ENCODE assay signal across 9 mouse cellular contexts in genomic region chr1:134495991-134496390, GRCm38 (mm10). TPM values are rescaled to one million over a fixed set of nuclear protein-coding genes. Genes with fewer than 3 reads are reported as not detected.
DNase-seq lines count a peak whose midpoint lies in the region; ATAC-seq and TF ChIP-seq lines count a peak whose summit lies in the region.
"Had no signal": no experiment of that assay in that cellular context is flagged by ENCODE, and none has a peak within 500 bp of the region (broad histone marks: within the 10 kb centered on the region; RNA-seq: fewer than 3 reads in every experiment).

No protein-coding gene starts in this region.

- no peak for DNase-seq in heart, postnatal 0 days (ENCODE audit: low spot score)
- DNase-seq in heart, adult 9 months (ENCODE audit: low spot score in 2 of 2), result no peak
- peak; percentile 52 for DNase-seq in adrenal gland, adult 2 months
- DNase-seq in kidney, adult 8-10 months, result peak; percentile 57 to 69
- no peak for DNase-seq in left cerebral cortex, postnatal 36 days (ENCODE audit: low spot score in 2 of 2)
- no peak for DNase-seq in B cell, adult 2 months

- H3K4me1 ChIP-seq in heart, postnatal 0 days (ENCODE audit: control insufficient read depth, insufficient read depth), result peaks cover 11% of the 10 kb centered on the region; the same call in 1 of the 2 replicates
- H3K4me1 ChIP-seq in midbrain, embryonic 12.5 days, result peaks cover 18% of the 10 kb centered on the region

- peaks cover 14% of the 10 kb centered on the region for H3K36me3 ChIP-seq in heart, postnatal 0 days (replicated peaks; ENCODE audit: control insufficient read depth, insufficient read depth, low read length)
- H3K36me3 ChIP-seq in midbrain, embryonic 12.5 days, result 0 out of 2 replicates have a peak, but pooled peaks cover 5% of the 10 kb centered on the region

- WGBS in heart, postnatal 0 days, result 82% methylated on average over 10 of the region's 10 CpGs
- 91% methylated on average over 10 of the region's 10 CpGs for WGBS in midbrain, embryonic 12.5 days

- TF ChIP-seq EP300 in heart, postnatal 0 days (IDR thresholded peaks at IDR 0.05; ENCODE audit: low read depth), result no peak

- H3K4me3 ChIP-seq in heart, postnatal 0 days (ENCODE audit: low read depth, low read length), result no peak overlapping the region
- no peak overlapping the region for H3K4me3 ChIP-seq in midbrain, embryonic 12.5 days

- no peaks in the 10 kb centered on the region for H3K9me3 ChIP-seq in heart, postnatal 0 days (replicated peaks; ENCODE audit: control insufficient read depth, low read length)
- H3K9me3 ChIP-seq in midbrain, embryonic 12.5 days, result no peaks in the 10 kb centered on the region

- no peak for ATAC-seq in heart, postnatal 0 days (ENCODE audit: insufficient read depth, low read depth)
- no peak for ATAC-seq in midbrain, embryonic 12.5 days (ENCODE audit: low FRiP score, low read depth)
- no peak for ATAC-seq in monocyte, adult 5-6 weeks (replicated peaks; ENCODE audit: insufficient number of reproducible peaks, low FRiP score, low TSS enrichment, poor library complexity, severe bottlenecking)

- H3K27ac ChIP-seq in heart, postnatal 0 days (ENCODE audit: low read depth), result no peak overlapping the region
- no peak overlapping the region for H3K27ac ChIP-seq in midbrain, embryonic 12.5 days (replicated peaks)

- TF ChIP-seq CTCF in heart, postnatal 0 days (IDR thresholded peaks at IDR 0.05; ENCODE audit: low read depth), result no peak

- no peaks in the 10 kb centered on the region for H3K27me3 ChIP-seq in heart, postnatal 0 days (ENCODE audit: control insufficient read depth, insufficient read depth, low read length)
- H3K27me3 ChIP-seq in midbrain, embryonic 12.5 days, result no peaks in the 10 kb centered on the region

- intact Hi-C loops in left cerebral cortex, postnatal 36 days (cut with DNase I), result no loop called here

- peak overlapping the region; percentile 89; the same call in 1 of the 2 replicates for H3K4me2 ChIP-seq in heart, postnatal 0 days (ENCODE audit: low read depth, low read length)
- H3K4me2 ChIP-seq in midbrain, embryonic 12.5 days (replicated peaks), result peak overlapping the region; percentile 72; the same call in 1 of the 2 replicates

- H3K9ac ChIP-seq in heart, postnatal 0 days (replicated peaks; ENCODE audit: low read depth, low read length), result no peak overlapping the region
- 0 out of 2 replicates have a peak overlapping the region, but pooled peaks have one; percentile 11 for H3K9ac ChIP-seq in midbrain, embryonic 12.5 days (replicated peaks)

RNA-seq across cellular contexts. Expression of gene Rabif, which starts 1.5 kb away (rescaled TPM):
- total RNA-seq in heart, postnatal 0 days (2014; rRNA removed; ENCODE audit: low replicate concordance), result 9.7 and 14.0 TPM in 2 replicates
- polyA plus RNA-seq in heart, postnatal 0 days (2015; fragmentation: Nextera tagmentation; extraction: Ambion mirVana), result 21.4 and 22.8 TPM in 2 replicates
- total RNA-seq in adrenal gland, adult 2 months (2021), result 10 to 100 TPM; 28.6 to 30.0 TPM
- 13.9 and 18.2 TPM in 2 replicates for polyA plus RNA-seq in adrenal gland, adult 2 months (2012; rRNA removed)
- 42.6 and 45.6 TPM in 2 replicates for polyA plus RNA-seq in midbrain, embryonic 12.5 days (2016; fragmentation: Nextera tagmentation; extraction: Ambion mirVana)
- 10 to 100 TPM; 26.1 to 29.5 TPM for total RNA-seq in left cerebral cortex, postnatal 36 days (2021)
- total RNA-seq in monocyte, adult 5-6 weeks (2017), result 20.7 to 26.9 TPM (median 26.7 TPM) in 3 replicates

RNA-seq across cellular contexts. Expression of gene Klhl12, which starts 40.7 kb away (rescaled TPM):
- total RNA-seq in heart, postnatal 0 days (2014; rRNA removed; ENCODE audit: low replicate concordance), result 15.9 and 17.5 TPM in 2 replicates
- polyA plus RNA-seq in heart, postnatal 0 days (2015; fragmentation: Nextera tagmentation; extraction: Ambion mirVana), result 13.6 and 13.9 TPM in 2 replicates
- total RNA-seq in adrenal gland, adult 2 months (2021), result 10 to 100 TPM; 17.0 to 20.9 TPM
- 3.6 and 4.7 TPM in 2 replicates for polyA plus RNA-seq in adrenal gland, adult 2 months (2012; rRNA removed)
- 31.3 and 32.7 TPM in 2 replicates for polyA plus RNA-seq in midbrain, embryonic 12.5 days (2016; fragmentation: Nextera tagmentation; extraction: Ambion mirVana)
- 10 to 100 TPM; 36.4 to 37.1 TPM for total RNA-seq in left cerebral cortex, postnatal 36 days (2021)
- 21.9 to 33.3 TPM (median 32.5 TPM) in 3 replicates for total RNA-seq in monocyte, adult 5-6 weeks (2017)

RNA-seq across cellular contexts. Expression of gene Mgat4e, which starts 53.5 kb away (rescaled TPM):
- total RNA-seq in heart, postnatal 0 days (2014; rRNA removed; ENCODE audit: low replicate concordance), result not detected in 2 replicates
- not detected in 2 replicates for polyA plus RNA-seq in heart, postnatal 0 days (2015; fragmentation: Nextera tagmentation; extraction: Ambion mirVana)
- total RNA-seq in adrenal gland, adult 2 months (2021), result not detected
- polyA plus RNA-seq in adrenal gland, adult 2 months (2012; rRNA removed), result not detected in 2 replicates
- polyA plus RNA-seq in midbrain, embryonic 12.5 days (2016; fragmentation: Nextera tagmentation; extraction: Ambion mirVana), result not detected in 2 replicates
- total RNA-seq in left cerebral cortex, postnatal 36 days (2021), result not detected
- not detected in 3 replicates for total RNA-seq in monocyte, adult 5-6 weeks (2017)
- polyA plus RNA-seq: forebrain, embryonic 11.5 days had no signal

Comparison
In these comparisons a context has a peak if more than half of its experiments do, and no peak if none do; other contexts are left out.
1. DNase-seq: peak in adrenal gland, adult 2 months (single experiment) and kidney, adult 8-10 months (2 of 2); none in heart, postnatal 0 days (single experiment), heart, adult 9 months (0 of 2), left cerebral cortex, postnatal 36 days (0 of 2) and B cell, adult 2 months (0 of 2).